Mouse (Mus musculus) fibroblast of lung, adult 2 months (primary cell): ENCODE results near the gene Parva.

Experiments used
- DNase-seq: peaks from one replicate; pipeline ENCODE4 v3.0.0-alpha.2; 2011; ENCODE audit warnings: low read depth

The Parva gene

GRCm38 (mm10) chr7:112512895-112513294 lies 85.6 kb downstream of the Parva start:
- no peak for DNase-seq

- DNase-seq, result no peak
Measured at GRCm38 (mm10) chr7:112514636-112515193, 87.4 kb downstream of the Parva start.

- DNase-seq, result no peak
Measured at GRCm38 (mm10) chr7:112525465-112525864, 98.2 kb downstream of the Parva start.

DNA sequence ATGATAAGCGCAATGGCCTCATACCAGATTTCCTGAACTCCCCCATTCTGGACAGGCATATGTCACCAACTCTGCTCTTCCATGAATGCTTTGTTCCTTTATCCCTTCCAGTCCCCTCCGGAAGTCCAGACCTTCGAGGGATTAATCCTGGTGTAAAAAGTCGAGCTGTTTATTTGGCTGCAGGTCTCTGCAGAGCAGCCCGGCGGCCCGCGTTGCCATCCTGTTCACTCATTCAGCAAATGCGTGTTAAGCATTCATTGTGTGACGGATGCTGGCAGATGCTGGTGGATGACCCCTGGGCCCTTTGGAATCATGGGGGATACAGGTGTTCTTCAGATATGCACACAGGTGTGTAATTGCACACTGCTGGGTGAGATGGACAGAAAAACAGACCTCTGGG lies 98.9 kb downstream of the Parva start:
- DNase-seq, result no peak

DNA sequence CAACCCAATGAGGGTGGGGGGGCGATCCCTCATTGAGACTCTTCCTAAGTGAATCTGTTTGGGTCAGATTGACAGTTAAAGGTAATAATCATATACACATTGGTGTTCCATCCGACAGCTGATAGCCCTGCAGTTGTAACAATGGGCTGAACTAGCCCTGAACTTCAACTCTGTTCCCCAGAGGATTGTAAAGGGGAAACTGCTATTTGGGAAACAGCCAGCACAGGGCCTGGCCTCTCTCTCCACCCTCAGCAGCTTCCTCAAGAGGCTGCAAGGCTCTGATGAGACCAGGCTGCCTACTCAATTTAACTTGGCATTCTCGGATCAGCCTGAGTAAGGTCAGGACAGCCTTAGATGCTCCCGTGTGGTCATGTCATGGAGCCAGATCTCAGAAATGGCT lies 99.9 kb downstream of the Parva start:
- no peak for DNase-seq

GRCm38 (mm10) chr7:112528059-112528458 lies 100.8 kb downstream of the Parva start:
- DNase-seq, result no peak

DNA sequence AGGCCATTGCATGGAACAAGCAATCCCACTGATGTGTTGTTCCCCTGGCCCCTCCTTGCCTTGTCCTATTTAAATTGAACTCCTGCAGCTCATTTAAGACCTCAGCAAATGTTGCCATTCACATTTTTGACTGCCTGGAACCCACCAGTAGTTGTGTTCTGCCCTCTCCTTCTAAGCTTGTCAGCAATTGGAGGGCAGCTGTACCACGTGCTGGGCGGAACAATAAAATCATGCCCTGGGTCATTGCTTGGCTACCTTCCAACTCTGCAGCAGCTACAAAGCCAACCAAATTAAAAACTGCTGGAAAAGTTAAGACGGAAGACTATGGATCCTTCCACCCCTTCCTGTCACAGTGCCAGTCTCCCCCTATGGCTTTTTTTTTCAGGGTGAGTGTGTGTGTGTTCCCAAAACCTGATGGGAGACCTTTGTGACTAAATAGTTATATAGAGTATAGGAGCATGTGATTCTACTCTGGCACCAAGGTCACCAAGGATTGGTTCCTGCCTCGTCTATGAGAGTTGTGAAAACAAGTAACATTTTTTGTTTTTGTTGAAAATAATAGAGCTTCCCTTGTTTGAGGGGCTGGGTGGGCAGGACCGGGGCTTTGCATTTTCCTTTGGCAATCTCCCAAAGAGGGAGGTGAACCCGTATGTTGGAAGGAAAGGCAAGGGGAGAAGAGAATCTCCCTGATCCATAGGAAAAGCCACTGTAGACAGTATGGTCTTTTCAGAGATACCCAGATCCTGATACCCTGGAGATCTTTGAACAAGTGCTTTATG lies 101.5 kb downstream of the Parva start:
- no peak for DNase-seq

DNA sequence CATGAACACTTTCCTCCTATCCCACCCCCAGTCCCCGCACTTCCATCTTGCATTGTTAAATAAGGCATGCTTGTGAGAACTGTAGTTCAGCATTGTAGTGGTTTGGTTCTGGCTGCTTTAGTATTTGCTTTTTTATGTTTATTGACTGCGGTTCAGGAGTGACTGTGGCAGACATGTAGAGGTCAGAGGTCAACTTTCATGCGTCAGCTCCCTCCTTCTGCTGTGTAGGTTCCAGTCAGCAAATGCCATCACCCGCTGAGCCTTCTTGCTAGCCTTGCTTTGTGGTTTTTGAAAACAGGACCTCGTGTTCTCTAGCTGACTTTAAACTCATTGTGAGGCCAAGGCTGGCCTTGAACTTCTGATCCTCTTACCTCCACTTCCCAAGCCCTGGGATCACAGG lies 103.6 kb downstream of the Parva start:
- no peak for DNase-seq

DNA sequence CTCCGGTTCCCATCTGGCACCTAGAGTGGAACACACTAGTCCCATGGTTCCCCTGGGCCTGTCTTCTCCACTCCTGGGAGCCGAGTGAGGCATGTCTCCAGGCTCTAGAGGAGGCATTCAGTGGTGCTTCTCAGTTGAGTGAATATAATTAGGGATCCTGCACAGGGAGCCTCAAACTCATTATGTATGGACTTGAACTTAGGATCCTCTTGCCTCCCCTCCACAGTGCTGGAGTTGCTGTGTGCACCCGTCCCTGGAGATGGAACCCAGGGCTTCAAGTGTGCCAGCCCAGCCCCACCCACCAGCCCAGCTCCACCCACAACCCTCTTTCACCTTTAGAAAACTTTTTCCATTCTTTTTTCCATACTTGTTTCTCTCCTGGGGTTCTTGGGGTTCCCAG lies 106.8 kb downstream of the Parva start:
- DNase-seq, result no peak

GRCm38 (mm10) chr7:112535408-112535921 lies 108.2 kb downstream of the Parva start:
- DNase-seq, result peak; percentile 82

DNA sequence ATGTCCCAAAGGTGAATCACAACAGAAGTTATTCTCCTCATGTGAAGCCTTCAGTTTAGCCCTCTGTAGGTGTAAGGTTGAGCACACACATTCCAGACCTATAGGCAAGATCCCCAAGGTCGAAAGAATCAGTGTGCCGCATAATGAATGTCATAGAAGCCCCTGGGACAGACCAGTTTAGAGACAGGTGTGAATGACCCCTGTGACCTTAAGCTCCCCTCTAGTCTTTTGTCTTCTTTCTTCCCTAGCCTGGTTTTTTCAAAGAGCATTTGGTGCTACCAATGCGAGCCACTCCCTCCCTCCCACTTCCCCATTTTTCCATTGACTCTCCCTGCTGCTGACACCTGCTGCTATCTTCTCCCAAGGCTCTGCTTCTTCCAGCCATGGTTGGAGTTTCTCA lies 121.8 kb downstream of the Parva start:
- DNase-seq, result no peak

DNA sequence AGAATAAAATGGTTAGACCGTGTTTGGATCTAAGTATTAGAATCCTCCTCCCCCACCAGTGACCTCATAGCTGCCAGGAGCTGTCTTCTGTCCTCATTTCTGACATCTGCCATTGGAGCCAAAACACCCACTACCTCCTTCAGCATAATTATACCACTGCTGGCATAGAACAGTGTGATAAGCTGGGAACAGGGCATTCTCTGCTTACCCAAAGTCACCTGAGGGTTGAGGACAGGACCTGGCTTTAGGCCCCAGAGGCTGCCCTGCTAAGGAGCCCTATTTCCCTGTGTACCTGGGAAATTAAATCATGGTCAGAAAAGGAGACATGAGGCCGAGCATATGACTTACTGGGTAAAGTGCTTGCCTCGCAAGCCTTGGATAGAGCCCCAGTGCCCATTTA lies 134.2 kb downstream of the Parva start:
- no peak for DNase-seq

GRCm38 (mm10) chr7:112567004-112567403 lies 139.7 kb downstream of the Parva start:
- no peak for DNase-seq

GRCm38 (mm10) chr7:112568961-112569360 lies 141.7 kb downstream of the Parva start:
- DNase-seq, result no peak

- DNase-seq, result peak; percentile 25
Measured at GRCm38 (mm10) chr7:112581621-112582020, 154.3 kb downstream of the Parva start.

GRCm38 (mm10) chr7:112582882-112583405 lies 155.6 kb downstream of the Parva start:
- no peak for DNase-seq

- DNase-seq, result no peak
Measured at GRCm38 (mm10) chr7:112587449-112587848, 160.1 kb downstream of the Parva start.

- DNase-seq, result no peak
Measured at GRCm38 (mm10) chr7:112589530-112589929, 162.2 kb downstream of the Parva start.

DNA sequence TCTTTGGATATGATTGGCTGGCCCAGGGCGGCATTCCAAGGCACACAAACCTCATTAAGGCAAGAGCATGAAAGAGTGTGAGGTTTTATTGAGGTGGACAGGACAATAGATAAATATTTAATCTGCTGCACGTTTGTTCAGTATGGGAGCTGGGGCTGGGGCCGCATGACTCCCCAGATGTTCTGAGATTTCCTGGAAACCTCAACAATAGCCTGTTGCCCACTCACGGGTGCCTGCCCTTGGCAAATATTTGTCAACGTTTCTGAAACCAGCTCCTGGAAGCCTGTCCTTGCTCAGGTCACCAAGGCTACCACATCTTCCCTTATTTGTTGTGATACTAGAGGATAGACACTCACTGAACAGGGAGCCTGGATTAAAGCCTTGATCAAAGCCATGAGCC lies 166.3 kb downstream of the Parva start:
- DNase-seq, result no peak

DNA sequence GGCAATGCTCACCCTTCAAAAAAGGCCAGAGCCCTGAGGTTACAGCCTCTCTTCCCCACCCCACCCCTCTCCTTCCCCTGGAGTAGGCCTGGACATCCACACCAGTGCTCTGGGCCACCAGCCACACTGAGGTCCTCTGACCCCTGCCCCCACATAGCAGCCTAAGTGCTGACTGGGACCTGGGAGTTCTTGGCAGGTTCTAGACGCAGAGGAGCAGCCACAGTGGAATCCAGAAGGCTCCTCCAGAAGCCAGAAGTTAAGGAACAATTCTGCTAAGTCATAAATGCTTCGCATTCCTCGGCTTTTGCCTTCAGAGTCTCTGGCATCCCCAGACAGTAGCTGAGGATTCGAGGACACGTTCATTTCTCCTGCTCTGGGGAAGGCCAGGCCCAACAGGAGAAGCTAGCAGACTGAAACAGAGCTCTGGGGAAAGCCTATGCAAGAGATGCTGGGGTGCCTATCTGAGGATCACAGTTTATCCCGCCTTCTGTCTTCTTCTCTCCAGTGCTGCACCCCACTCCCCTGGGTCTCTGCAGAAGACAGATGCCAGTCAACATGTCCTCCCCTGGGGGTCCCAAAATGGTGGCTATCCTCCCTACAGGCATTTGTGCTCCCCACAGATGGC lies 168.0 kb downstream of the Parva start:
- no peak for DNase-seq

- DNase-seq, result no peak
Measured at GRCm38 (mm10) chr7:112599650-112600049, 172.3 kb downstream of the Parva start.

- no peak for DNase-seq
Measured at GRCm38 (mm10) chr7:112600163-112600562, 172.9 kb downstream of the Parva start.

GRCm38 (mm10) chr7:112602966-112603365 lies 175.7 kb downstream of the Parva start:
- no peak for DNase-seq
